Mouse (Mus musculus) gastrocnemius, postnatal 25 days (tissue): ENCODE data around the gene Setd1a. TPM values are rescaled to one million over a fixed set of nuclear protein-coding genes. Genes with fewer than 3 reads are reported as not detected.
"Not testable (repeated sequence)": the region's sequence is repeated elsewhere in the genome, so short reads cannot be mapped to it uniquely, and the experiment has no call there.

Source experiments
- DNase-seq: peaks from one replicate; pipeline ENCODE4 v3.0.0; 2022
- total RNA-seq, 2 experiments: library from RNA; stranded (reverse); gene quantifications; 1 replicate in 1 of 2; 2 replicates in 1 of 2; pipeline ENCODE4 v1.2.3; 2021

Setd1a gene
- total RNA-seq, 2 experiments from 2014 or later = 15.0 to 15.4 TPM

- DNase-seq = not testable (repeated sequence)
These were observed 61.4 kb downstream of the Setd1a start for GRCm38 (mm10) chr7:127837878-127838277.

- DNase-seq = not testable (repeated sequence)
These were observed 63.6 kb downstream of the Setd1a start for GRCm38 (mm10) chr7:127840031-127840430.

- peak; percentile 65 for DNase-seq
These were observed 64.4 kb downstream of the Setd1a start for GRCm38 (mm10) chr7:127840886-127841285.

- DNase-seq = peak; percentile 95
These were observed 65.0 kb downstream of the Setd1a start for GRCm38 (mm10) chr7:127841340-127842000.

GRCm38 (mm10) chr7:127842001-127842718 is 65.7 kb downstream of the Setd1a start:
- peak; percentile 78 for DNase-seq

Other genes with a start within 250 kb of the Setd1a start
- gene Tmem265, start 215.3 kb upstream of the Setd1a start, total RNA-seq = not detected
- gene Phkg2, start 203.3 kb upstream of the Setd1a start, total RNA-seq = 1 to 10 TPM; 8.2 to 9.4 TPM
- gene Ccdc189, start 188.1 kb upstream of the Setd1a start, total RNA-seq = 1 to 10 TPM; 2.1 to 4.5 TPM
- 10 to 100 TPM; 29.4 to 30.0 TPM for gene Rnf40, start 187.9 kb upstream of the Setd1a start, total RNA-seq
- gene Zfp629, start 160.9 kb upstream of the Setd1a start, total RNA-seq = 1 to 10 TPM; 8.4 to 9.4 TPM
- gene Bcl7c, start 67.7 kb upstream of the Setd1a start, total RNA-seq = 10 to 100 TPM; 41.2 to 41.7 TPM
- gene Ctf1, start 63.9 kb upstream of the Setd1a start, total RNA-seq = 10 to 100 TPM; 13.8 to 15.1 TPM
- gene Ctf2, start 44.5 kb upstream of the Setd1a start, total RNA-seq = not detected
- gene Fbxl19, start 32.1 kb upstream of the Setd1a start, total RNA-seq = 1 to 10 TPM; 1.9 to 2.4 TPM
- 1 to 10 TPM; 8.9 to 9.5 TPM for gene Orai3, start 6.9 kb upstream of the Setd1a start, total RNA-seq
- gene Gm49388, start 8.9 kb downstream of the Setd1a start, total RNA-seq = 1 to 10 TPM; 2.4 to 2.5 TPM
- 1 to 10 TPM; 4.4 to 9.1 TPM for gene Hsd3b7, start 23.9 kb downstream of the Setd1a start, total RNA-seq
- 10 to 100 TPM; 46.4 to 47.2 TPM for gene Stx4a, start 47.6 kb downstream of the Setd1a start, total RNA-seq
- gene Stx1b, start 47.9 kb downstream of the Setd1a start, total RNA-seq = 1 to 10 TPM in 1 of 2 experiments, under 1 TPM in 1; 0.64 to 1.2 TPM
- 10 to 100 TPM; 11.3 to 11.8 TPM for gene Zfp646, start 99.6 kb downstream of the Setd1a start, total RNA-seq
- gene Zfp668, start 100.2 kb downstream of the Setd1a start, total RNA-seq = 1 to 10 TPM; 2.8 to 4.5 TPM
- 1 to 10 TPM; 1.5 to 1.6 TPM for gene Prss53, start 114.3 kb downstream of the Setd1a start, total RNA-seq
- not detected for gene Gm21974, start 118.8 kb downstream of the Setd1a start, total RNA-seq
- 10 to 100 TPM; 12.7 to 18.3 TPM for gene Vkorc1, start 118.9 kb downstream of the Setd1a start, total RNA-seq
- gene Bckdk, start 127.4 kb downstream of the Setd1a start, total RNA-seq = 100 to 1,000 TPM; 142 to 143 TPM
- 10 to 100 TPM; 19.9 to 20.0 TPM for gene Kat8, start 135.8 kb downstream of the Setd1a start, total RNA-seq
- not detected for gene Prss8, start 153.4 kb downstream of the Setd1a start, total RNA-seq
- gene Prss36, start 170.1 kb downstream of the Setd1a start, total RNA-seq = 1 to 10 TPM; 4.4 to 6.1 TPM
- 10 to 100 TPM; 76.2 to 78.4 TPM for gene Fus, start 190.8 kb downstream of the Setd1a start, total RNA-seq
- under 1 TPM; 0.72 to 0.82 TPM for gene Pycard, start 217.2 kb downstream of the Setd1a start, total RNA-seq
- gene Trim72, start 227.3 kb downstream of the Setd1a start, total RNA-seq = 100 to 1,000 TPM; 235 to 294 TPM